Mouse (Mus musculus): ENCODE results near the gene Nans.

The Nans gene

DNA sequence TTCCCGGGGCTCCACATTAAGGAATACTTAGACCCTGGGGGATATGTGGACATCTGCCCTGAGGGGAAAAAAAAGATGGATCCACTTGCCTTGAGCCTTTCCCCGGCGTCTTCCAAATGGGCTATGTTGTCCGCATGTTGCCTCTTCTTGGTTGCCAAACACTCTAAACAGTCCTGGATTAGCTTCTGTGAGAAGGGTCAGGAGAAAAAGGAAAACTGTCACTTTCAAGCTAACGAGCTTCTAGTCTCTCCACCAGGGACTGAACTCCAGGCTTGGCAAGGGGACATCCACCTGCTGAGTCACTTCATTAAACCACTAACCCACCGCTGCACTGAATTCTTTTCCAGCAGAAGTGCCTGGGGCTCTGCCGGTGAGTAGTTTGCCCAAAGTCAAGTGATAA is 43.9 kb downstream of the Nans start:
- DNase-seq (ENCODE audit: low spot score in 2 of 2): no peak

DNA sequence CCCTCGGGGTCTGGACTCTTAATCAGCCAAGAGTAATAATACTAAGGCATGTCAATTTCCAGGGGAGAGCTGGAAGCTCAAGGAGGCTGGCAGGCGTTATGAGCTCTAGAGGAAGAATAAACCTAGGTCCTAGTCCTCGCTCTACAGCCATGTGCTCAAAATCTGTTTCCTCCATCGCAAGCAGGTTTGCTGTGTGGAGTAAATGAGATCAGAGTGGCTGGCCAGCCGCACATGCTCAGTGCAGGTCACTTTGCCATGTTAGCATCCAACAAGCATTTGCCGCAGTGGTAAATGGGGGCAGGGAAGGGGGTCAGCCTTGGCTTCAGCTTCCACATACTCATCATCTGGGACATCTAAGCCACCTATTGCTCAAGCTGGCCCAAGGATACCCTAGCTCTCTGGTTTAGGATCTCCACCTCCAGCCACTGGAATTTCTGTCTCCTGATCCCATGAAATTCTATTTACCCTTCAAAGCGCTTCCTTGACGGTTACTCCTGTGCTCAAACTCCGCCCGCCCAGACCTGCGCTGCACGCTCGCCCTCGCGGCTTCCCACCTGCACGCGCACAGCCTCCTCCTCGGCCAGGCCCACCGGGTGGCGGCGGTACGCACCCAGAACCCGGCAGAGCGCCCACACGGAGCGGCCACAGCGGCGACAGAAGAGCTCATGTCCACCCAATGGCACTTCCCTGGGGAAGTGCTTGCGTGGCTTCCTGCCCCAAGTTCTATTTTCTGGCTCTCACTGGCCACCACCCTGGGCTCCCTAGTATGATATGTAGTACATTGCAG is 45.1 kb downstream of the Nans start:
- DNase-seq (ENCODE audit: low spot score in 2 of 2): no peak

DNA sequence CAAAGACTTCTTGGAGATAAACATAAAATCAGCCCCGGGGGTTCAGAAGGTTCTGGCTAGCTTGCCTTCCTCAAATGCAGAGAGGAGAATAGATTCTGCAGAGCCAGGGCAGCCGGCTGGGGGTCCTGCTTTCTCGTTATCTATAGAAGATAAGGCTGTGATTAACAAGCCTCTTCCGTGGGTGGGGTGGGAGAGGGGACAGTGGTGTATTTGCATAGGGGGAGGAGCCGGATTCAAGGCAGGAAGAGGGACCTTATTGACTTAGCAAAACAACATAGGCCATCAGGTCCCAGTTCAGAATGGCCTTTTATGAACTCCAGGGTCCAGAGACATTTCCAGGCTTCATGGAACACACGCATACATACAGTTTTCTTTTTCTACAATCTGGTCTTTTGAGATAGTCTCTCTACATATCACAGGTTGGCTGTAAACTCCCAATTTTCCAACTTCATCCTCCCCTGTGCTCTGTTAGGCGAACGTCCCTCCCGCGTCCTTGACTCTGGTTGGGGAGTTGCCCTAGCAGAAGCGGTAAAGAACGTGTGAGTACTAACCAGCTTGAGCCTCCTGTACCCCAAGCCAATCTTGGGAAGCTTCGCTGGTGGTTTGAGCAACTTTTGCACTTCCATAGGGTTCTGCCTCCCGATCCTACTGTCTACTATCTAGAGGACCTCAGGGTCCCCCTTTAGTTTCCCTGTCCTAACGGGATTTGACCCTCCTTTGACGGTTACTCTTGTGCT is 46.2 kb downstream of the Nans start:
- DNase-seq (ENCODE audit: low spot score in 2 of 2): no peak

DNA sequence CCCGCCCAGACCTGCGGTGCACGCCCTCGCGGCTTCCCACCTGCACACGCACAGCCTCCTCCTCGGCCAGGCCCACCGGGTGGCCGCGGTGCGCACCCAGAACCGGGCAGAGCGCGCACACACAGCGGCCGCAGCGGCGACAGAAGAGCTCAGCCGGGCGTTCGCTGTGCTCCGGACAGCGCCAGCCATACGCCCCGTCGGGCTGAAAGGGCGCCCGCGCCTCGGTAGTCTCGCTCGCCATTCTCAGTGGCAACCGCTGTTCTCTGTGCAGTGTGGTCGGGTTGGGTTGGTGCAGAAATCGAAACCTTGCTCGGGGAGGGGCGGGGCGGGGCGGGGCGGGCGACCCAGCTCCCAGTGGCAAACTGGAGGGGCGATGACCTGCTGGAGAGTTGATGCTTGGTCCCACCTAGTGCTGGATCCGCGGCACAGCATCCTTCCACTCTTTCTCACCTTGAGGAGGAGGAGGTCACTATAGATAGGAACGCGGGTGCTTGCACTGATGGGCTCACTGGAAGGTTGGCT is 46.9 kb downstream of the Nans start, which contains the start of gene Trim14:
Trim14 (minus strand) TSS at position 302 of the 522 bp plus-strand sequence.
- no peak for DNase-seq (ENCODE audit: low spot score in 2 of 2)

DNA sequence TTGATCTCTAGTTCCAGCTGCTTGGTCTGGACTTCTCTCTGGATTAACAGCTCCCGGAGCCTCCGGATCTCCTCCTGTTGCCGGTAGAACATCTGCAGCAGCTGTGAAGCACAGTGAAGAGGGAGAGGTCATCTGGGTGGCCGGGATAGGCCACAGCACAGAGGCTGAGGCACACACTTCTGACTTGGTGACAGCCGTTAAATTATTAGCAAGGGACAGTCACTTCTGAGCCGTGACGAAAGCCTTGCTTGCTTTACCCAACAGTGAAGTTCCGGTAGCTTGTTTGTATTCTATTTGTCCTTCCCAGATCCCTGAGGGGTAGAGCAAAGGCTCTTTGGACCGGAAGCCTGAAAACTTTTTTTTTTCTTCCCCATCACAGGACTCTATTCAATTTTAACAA is 50.1 kb downstream of the Nans start:
- DNase-seq (ENCODE audit: low spot score in 2 of 2): no peak

DNA sequence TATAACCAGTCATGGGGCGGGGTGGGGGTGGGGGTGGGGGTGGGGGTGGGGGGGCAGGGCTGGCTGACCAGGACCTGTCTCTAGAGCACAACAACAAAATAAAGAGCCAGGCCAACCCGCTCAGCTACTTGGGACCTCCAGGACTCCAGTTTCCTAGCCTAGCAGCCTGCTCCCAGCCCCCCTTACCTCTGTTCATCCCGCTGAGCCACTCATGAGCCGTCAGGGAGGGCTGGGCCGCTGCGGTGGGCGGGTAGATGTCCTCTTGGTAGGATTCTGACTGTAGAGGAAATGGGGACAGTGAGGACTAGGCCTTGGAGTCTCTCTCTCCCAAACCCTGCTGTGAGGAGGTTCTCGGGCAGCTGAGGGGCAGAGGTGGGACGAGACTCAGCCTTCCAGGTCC is 52.7 kb downstream of the Nans start:
- no peak for DNase-seq (ENCODE audit: low spot score in 2 of 2)

DNA sequence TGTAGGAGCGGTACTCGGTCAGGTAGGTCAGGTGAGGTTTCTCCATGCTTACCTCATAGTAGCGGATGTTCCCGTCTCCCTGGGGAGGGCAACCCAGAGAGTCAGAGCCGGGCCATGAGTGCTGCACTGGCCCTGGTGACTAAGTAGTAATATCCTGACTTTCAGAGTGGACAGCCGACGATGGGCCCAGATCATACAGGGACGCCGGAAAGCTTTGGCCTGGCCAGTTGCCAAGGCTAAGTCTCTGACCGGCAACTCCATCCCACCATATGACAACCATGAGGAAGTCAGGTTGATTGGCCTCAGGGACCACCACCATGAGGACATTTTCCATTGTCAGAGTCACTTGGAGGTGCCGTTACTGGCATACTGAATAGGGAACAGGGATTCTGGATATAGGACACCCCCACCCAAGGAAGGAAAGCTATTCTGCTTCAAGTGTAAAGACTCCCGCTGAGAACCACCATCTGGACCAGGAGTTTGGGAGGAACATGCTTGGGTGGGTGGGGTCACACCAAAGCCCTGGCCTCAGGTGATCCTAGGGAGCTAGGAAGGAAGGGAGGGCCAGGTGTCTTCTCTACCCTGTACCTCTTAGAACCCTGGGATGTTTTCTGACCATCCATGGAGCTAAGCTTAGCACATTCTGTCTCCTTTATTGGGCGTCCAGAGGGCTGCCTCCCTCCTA is 54.5 kb downstream of the Nans start:
- no peak for DNase-seq (ENCODE audit: low spot score in 2 of 2)

DNA sequence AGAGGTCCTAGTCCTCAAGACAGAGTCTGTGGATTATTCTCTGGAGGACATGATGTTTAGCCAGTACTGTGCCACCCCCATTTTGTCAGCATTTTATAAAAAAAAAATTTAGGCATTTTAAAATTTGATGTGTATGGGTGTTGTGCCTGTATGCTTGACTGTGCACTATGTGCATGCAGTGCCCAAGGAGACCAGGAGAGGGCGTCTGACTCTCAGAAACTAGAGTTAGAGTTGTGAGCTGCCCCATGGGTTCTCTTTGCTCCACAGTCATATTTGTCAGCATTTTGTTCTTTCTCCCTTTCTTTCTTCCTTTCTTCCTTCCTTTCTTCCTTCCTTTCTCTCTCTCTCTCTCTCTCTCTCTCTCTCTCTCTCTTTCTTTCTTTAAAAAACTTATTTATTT is 55.3 kb downstream of the Nans start:
- DNase-seq (ENCODE audit: low spot score in 2 of 2): peak in 1 of 2 experiments; percentile 55

DNA sequence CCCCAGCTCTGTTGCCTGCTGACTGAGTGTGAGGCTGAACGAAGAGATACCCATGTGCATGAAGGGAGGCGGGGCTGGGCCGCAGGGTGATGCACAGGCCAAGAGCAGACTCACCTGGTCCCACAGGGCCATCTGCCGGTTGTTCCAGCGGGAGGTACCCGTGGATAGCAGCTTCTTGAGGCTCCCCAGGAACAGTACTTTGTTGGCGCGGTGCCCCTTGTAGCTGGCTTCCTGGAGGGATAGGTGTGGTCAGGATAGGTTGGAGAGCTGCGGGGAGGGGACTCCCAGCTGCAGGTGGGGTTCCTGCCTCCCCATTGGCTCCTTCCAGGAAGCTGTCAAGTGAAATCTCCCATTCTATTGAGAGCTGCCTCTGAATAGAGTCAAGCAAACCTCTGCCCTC is 56.5 kb downstream of the Nans start:
- DNase-seq (ENCODE audit: low spot score in 2 of 2): no peak

DNA sequence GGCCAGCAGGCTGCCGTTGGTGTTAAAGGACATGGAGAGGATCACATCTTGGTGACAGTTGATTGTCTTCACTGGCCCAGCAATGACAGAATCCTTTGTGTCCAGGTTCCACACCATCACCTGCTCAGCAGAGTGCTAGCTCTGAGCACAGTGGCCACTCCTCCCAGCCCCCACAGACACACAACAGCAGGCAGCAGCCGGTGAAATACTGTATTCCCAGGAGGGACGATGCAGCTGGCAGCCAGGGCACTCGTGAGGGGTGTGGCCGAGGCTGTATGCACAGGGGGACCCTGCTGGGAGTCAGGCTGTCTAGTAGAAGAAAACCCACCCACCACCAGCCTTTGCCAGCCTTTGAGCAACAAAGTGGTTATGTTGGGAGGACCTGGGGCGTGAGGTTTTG is 57.7 kb downstream of the Nans start:
- DNase-seq (ENCODE audit: low spot score in 2 of 2): no peak

DNA sequence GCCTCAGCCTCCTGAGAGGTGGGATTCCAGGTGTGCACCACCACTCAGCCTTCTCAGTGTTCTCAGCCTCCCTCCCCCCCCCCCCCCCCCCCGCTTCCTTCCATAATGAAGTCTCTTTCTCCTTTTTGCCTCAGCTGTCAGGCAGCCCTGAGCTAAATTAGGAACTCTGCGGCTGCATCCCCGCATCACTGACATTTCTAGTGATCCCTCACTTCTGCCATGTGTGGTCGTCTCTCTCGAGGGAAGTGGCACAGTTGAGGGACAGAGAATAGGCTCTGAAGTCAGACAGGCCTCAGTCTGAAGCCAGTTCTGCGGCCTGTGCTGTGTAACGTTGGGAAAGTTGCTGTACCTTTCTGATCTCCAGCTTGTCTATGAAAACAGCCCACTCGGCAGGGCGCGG is 60.9 kb downstream of the Nans start:
- no peak for DNase-seq (ENCODE audit: low spot score in 2 of 2)

DNA sequence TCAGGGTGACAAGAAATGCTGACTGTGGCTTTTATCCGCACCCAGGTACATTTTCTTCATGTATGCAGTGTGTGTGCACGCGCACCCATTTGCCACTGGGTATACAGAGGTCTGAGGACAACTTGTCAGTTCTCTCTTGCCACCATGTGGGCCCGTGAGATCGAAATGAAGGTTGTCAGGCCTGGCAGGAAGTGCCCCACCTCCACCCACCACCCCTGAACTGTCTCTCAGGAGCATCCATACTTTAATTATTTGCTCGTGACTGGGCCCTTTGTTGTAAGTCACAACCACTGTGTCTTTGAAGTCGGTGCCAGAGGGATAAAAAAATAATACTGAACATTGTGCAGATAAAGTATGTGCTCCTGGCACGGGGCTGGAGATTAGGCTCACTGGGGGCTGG is 61.4 kb downstream of the Nans start:
- DNase-seq (ENCODE audit: low spot score in 2 of 2): no peak

Data from cerebellum, postnatal 4 days (tissue).